Mouse (Mus musculus): ENCODE measurements at regions not wholly inside any gene's neighbourhood (a gene's known extent, or its start where the extent isn't known, plus 50 kb on each side); places are given as distances from the start of the nearest gene placed in this dataset.

DNA sequence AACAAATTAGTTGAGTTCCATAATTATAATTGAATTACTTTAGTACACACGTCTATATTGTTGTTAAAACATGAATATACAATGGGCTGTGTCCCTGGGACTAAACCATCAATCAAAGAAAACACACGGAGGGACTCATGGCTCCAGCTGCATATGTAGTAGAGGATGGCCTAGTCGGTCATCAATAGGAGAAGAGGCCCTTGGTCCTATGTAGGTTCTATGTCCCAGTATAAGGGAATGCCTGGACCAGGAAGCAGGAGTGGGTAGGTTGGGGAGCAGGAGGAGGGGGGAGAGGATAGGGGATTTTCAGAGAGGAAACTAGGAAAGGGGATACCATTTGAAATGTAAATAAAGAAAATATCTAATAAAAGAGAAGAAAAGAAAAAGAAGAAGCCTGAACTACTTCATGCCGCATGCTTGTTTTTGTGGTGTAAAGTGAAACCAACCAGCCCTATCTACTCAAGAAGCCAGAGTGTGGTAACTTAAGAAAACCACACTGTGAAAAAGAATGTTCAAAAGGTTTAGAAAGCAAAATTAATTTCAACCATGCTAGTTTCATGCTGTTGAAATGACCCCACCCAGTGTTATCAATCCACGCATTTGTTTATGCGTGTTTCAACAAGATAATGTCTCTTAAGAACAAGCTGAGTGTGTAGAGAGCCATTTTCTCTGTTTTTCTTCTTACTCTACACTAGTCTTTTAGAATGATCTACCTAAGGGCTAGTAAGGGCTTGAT, 134.4 kb upstream of the Itga4 start:
- TF ChIP-seq POLR2A (IDR thresholded peaks at IDR 0.05; ENCODE audit: low read depth, low read length) (no peak), CTCF (IDR thresholded peaks at IDR 0.05; ENCODE audit: extremely low read depth, insufficient read length, insufficient replicate concordance, low read depth, low read length) (no peak)

Measured in small intestine, adult 2 months (tissue).